In genomic region chr13:54457062-54457461, GRCm38 (mm10) we compare ENCODE assay signal across 8 mouse cellular contexts. TPM values are rescaled to one million over a fixed set of nuclear protein-coding genes. Genes with fewer than 3 reads are reported as not detected.
DNase-seq lines count a peak whose midpoint lies in the region; ATAC-seq and TF ChIP-seq lines count a peak whose summit lies in the region.

No protein-coding gene starts in this region.

- H3K9me3 ChIP-seq in liver, embryonic 11.5 days (ENCODE audit: control insufficient read depth, low read length), result no peaks in the 10 kb centered on the region
- no peaks in the 10 kb centered on the region for H3K9me3 ChIP-seq in hindbrain, embryonic 13.5 days

- H3K9ac ChIP-seq in liver, embryonic 11.5 days (ENCODE audit: low read depth, low read length), result no peak overlapping the region
- H3K9ac ChIP-seq in hindbrain, embryonic 13.5 days, result no peak overlapping the region

- no peak; the same call in 1 of the 2 replicates for ATAC-seq in liver, embryonic 11.5 days (replicated peaks; ENCODE audit: low FRiP score)
- ATAC-seq in Patski, result no peak
- no peak for ATAC-seq in hindbrain, embryonic 13.5 days (ENCODE audit: low FRiP score)

- peaks cover 36% of the 10 kb centered on the region for H3K36me3 ChIP-seq in liver, embryonic 11.5 days (ENCODE audit: control insufficient read depth, insufficient read depth, low read length)
- H3K36me3 ChIP-seq in hindbrain, embryonic 13.5 days, result peaks cover 78% of the 10 kb centered on the region

- 75% methylated on average over 2 of the region's 2 CpGs for WGBS in liver, embryonic 11.5 days
- 89% methylated on average over 2 of the region's 2 CpGs for WGBS in hindbrain, embryonic 13.5 days

- no peaks in the 10 kb centered on the region for H3K4me1 ChIP-seq in liver, embryonic 11.5 days (replicated peaks; ENCODE audit: control insufficient read depth, insufficient read depth, low read length)
- H3K4me1 ChIP-seq in hindbrain, embryonic 13.5 days (replicated peaks), result no peaks in the 10 kb centered on the region

- DNase-seq in liver, result peak; percentile 20
- no peak for DNase-seq in liver, embryonic 11.5 days (ENCODE audit: low spot score)
- no peak for DNase-seq in Patski (ENCODE audit: low read depth, low spot score)
- peak; percentile 19 for DNase-seq in embryo, embryonic 9.5 days (ENCODE audit: extremely low spot score)
- peak; percentile 31 for DNase-seq in retina, postnatal 1 day
- no peak for DNase-seq in gastrocnemius, postnatal 36 days
- no peak for DNase-seq in cerebellum, adult 11 months

- in situ Hi-C loops in Patski (cut with MboI; ENCODE audit: low pct_unique_long_range_greater_than_20kb), result no loop called here

- H3K4me3 ChIP-seq in liver, embryonic 11.5 days (ENCODE audit: low read depth, low read length), result no peak overlapping the region
- no peak overlapping the region for H3K4me3 ChIP-seq in hindbrain, embryonic 13.5 days

- intact Hi-C loops in gastrocnemius, postnatal 36 days (cut with DNase I), result no loop called here

- no peak overlapping the region for H3K27ac ChIP-seq in liver, embryonic 11.5 days (ENCODE audit: low read depth, low read length)
- no peak overlapping the region for H3K27ac ChIP-seq in hindbrain, embryonic 13.5 days

- CTCF ChIA-PET in Patski (lab: Charles Lee), result no interaction called here

- POLR2A ChIA-PET in Patski (lab: Charles Lee), result no interaction called here

- H3K27me3 ChIP-seq in liver, embryonic 11.5 days (replicated peaks; ENCODE audit: control insufficient read depth, insufficient read depth, low read length), result no peaks in the 10 kb centered on the region
- no peaks in the 10 kb centered on the region for H3K27me3 ChIP-seq in Patski
- H3K27me3 ChIP-seq in hindbrain, embryonic 13.5 days, result no peaks in the 10 kb centered on the region

- TF ChIP-seq CTCF in Patski (IDR thresholded peaks at IDR 0.05), result peak; percentile 49

- H3K4me2 ChIP-seq in liver, embryonic 11.5 days, result no peak overlapping the region
- H3K4me2 ChIP-seq in hindbrain, embryonic 13.5 days, result no peak overlapping the region

RNA-seq across cellular contexts. Expression of gene Thoc3, which starts 11.6 kb away (rescaled TPM):
- polyA plus RNA-seq in liver, embryonic 11.5 days (2014; fragmentation: Nextera tagmentation; extraction: Ambion mirVana), result 121 and 130 TPM in 2 replicates
- 39.8 TPM for polyA plus RNA-seq in Patski (2021)
- 10 to 100 TPM; 12.9 to 13.7 TPM for total RNA-seq in gastrocnemius, postnatal 36 days (2021)
- polyA plus RNA-seq in hindbrain, embryonic 13.5 days (2015; fragmentation: Nextera tagmentation; extraction: Ambion mirVana), result 94.5 and 105 TPM in 2 replicates

RNA-seq across cellular contexts. Expression of gene Simc1, which starts 46.5 kb away (rescaled TPM):
- polyA plus RNA-seq in liver, embryonic 11.5 days (2014; fragmentation: Nextera tagmentation; extraction: Ambion mirVana), result 10.1 and 11.6 TPM in 2 replicates
- 8.8 TPM for polyA plus RNA-seq in Patski (2021)
- 1 to 10 TPM; 1.6 to 3.4 TPM for total RNA-seq in gastrocnemius, postnatal 36 days (2021)
- polyA plus RNA-seq in hindbrain, embryonic 13.5 days (2015; fragmentation: Nextera tagmentation; extraction: Ambion mirVana), result 21.0 and 21.4 TPM in 2 replicates

Comparison
In these comparisons a context has a peak if more than half of its experiments do, and no peak if none do; other contexts are left out.
1. DNase-seq: peak in liver (single experiment), embryo, embryonic 9.5 days (single experiment) and retina, postnatal 1 day (single experiment); none in liver, embryonic 11.5 days (single experiment), Patski (single experiment), gastrocnemius, postnatal 36 days (0 of 2) and cerebellum, adult 11 months (single experiment).